Mouse (Mus musculus): ENCODE measurements at regions not wholly inside any gene's neighbourhood (a gene's known extent, or its start where the extent isn't known, plus 50 kb on each side); places are given as distances from the start of the nearest gene placed in this dataset.

- no peak for DNase-seq (ENCODE audit: low spot score)
These were observed 103.6 kb downstream of the Ier5 start for GRCm38 (mm10) chr1:154995778-154996390.

GRCm38 (mm10) chr1:154993927-154994856 lies 105.2 kb downstream of the Ier5 start:
- no peak for DNase-seq (ENCODE audit: low spot score)

DNA sequence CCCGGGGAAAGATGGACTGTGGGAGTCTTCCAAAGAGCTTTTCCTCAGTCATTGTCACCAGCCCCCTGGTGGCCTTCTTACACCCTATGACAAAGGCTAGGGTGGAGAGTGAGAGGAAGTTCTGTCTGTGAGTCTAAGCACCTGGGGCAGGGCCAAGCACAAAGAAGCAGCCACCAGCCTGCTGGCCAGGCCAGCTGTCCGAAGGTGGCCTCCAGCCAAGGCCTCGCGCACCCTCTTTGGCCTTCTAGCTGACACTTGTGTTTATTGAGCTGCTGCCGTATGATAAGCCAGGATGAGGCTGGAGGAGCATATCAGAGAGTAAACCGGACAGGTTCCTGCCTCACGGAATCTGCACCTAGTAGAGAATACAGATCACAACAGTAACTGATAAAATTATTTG lies 99.0 kb upstream of the Cacna1e start:
- DNase-seq (ENCODE audit: low spot score): peak; percentile 8

DNA sequence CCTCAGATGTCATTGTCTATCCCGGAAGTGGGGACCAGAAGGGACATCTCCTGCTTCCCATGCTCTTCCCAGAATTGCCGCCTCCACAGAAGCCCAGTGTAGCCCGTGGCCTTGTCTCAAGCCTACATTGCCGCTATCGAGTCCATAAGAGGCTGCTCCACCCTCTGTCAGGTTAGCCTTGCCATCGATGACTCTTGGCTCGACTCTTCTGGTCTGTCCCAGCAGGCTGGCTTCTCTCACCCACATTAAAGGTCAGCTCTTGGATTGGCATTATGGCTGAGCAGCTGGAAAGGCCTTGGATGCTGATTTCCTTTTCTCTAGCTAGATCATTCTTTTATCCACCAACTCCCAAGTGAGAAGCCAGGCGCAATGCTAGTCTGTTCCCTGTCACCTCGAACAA lies 98.5 kb upstream of the Cacna1e start:
- no peak for DNase-seq (ENCODE audit: low spot score)

DNA sequence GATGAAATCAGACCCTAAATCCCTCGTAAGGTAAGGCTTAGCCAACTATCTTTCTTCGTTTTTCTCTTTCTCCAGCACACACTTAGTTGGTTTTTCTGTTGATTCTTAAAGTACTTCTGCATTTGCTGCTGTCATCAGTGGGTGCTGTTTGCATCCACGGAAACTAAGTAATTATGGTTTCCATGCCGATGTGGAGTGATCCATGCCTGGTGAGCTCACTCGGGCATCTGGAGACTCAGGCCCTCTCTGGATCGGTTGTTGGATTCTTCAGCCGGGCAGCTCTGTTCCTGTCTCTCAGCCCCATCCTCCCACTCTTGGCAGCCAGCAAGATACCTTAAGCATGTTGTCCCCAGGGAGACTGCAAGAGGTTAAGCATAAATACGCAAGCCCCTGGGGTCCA lies 97.4 kb upstream of the Cacna1e start:
- no peak for DNase-seq (ENCODE audit: low spot score)

DNA sequence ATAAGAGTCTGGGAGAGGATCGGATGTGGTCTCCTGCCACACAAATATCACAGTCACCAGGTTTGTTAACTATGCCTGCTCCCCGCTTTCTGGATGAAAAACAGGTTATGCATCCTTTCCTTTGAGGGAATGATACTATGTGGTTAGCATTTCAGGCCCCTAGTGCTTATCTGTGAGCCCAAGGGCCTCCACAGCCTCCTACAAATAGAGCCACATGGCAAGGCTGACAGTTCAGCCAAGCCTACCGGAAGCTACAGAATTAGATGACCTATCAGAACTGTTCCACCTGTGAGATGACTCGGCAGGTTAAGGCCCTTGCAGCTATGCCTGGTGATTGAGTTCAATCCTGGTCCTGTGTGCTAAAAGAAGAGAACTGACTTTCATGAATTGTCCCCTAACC lies 91.4 kb upstream of the Cacna1e start:
- no peak for DNase-seq (ENCODE audit: low spot score)

DNA sequence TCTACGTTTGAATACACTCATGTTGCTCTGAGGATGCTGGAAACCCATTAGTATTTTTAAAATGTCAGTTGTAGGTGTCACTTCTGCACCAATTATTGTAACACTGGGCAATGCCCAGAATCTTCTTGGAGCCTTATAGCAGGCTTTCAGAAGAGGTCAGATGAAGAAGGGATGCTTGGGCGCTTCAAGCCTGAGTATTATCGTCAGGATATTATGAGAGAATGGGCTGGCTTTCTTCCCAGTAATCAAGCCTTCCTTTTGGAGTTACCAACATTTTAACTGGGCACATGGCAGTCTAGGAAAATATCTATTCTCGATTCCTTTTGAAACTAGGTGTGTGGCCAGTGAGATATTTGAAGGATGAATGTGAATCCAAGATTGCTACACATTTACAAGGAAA lies 77.0 kb upstream of the Cacna1e start:
- DNase-seq (ENCODE audit: low spot score): no peak

DNA sequence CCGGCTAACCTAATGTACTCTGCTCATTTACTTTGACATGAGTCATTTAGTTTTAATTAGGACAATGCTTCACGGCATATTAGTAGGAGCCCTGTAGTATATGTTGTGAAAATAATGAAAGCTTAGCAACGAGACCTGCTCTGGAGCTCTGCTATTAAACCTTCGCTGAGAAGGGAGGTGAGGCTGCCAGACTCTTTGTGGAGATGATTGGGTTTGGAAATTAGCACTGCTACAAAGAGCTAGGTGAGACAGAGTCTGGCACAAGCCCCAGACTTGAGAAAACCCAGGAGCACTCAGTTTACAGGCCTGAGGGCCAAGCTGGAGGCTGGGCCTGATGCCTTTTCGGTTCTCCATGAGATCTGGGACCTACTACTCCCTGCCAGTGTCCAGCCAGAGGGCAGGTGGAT lies 72.3 kb upstream of the Cacna1e start:
- DNase-seq (ENCODE audit: low spot score): no peak

- DNase-seq (ENCODE audit: low spot score): no peak
These were observed 68.4 kb upstream of the Cacna1e start for GRCm38 (mm10) chr1:154952679-154953078.

All from adipocyte (in vitro differentiated cells).